Mouse (Mus musculus) stomach, embryonic 15.5 days (tissue): Measurements from ENCODE around the gene Pdzd2. TPM values are rescaled to one million over a fixed set of nuclear protein-coding genes. Genes with fewer than 3 reads are reported as not detected.

ENCODE experiments used
- ATAC-seq: fragments of 200-750 bp; cut with Nextera tagmentation; 2 replicates; pipeline ENCODE4 v1.8.0; 2017; ENCODE audit warnings: low read depth, moderate number of reproducible peaks, moderate TSS enrichment; ENCODE audit not compliant: insufficient read depth, low FRiP score
- H3K27ac ChIP-seq: fragments of 300-500 bp; sonication (generic); 2 replicates; pipeline ENCODE4 v1.5.1; 2015; ENCODE audit warnings: mild to moderate bottlenecking, inconsistent platforms
- H3K27me3 ChIP-seq: fragments of 300-500 bp; sonication (generic); replicated peaks from 2 replicates; pipeline ENCODE4 v1.6.1; 2015; ENCODE audit warnings: inconsistent platforms
- H3K36me3 ChIP-seq: fragments of 300-500 bp; sonication (generic); 2 replicates; pipeline ENCODE4 v1.6.1; 2015; ENCODE audit warnings: inconsistent platforms
- H3K4me1 ChIP-seq: fragments of 300-500 bp; sonication (generic); 2 replicates; pipeline ENCODE4 v1.6.1; 2015; ENCODE audit warnings: inconsistent platforms
- H3K4me2 ChIP-seq: fragments of 300-500 bp; sonication (generic); 2 replicates; pipeline ENCODE4 v1.6.1; 2015; ENCODE audit warnings: mild to moderate bottlenecking, inconsistent platforms
- H3K4me3 ChIP-seq: fragments of 300-500 bp; sonication (generic); replicated peaks from 2 replicates; pipeline ENCODE4 v1.5.1; 2015; ENCODE audit warnings: inconsistent platforms
- H3K9ac ChIP-seq: fragments of 300-500 bp; sonication (generic); 2 replicates; pipeline ENCODE4 v1.6.1; 2015; ENCODE audit warnings: inconsistent platforms
- H3K9me3 ChIP-seq: fragments of 300-500 bp; sonication (generic); 2 replicates; pipeline ENCODE4 v1.6.1; 2016; ENCODE audit warnings: inconsistent platforms
- WGBS: fragments of 180-500 bp; shearing (Covaris S2); methylation state at CpG from one replicate; pipeline ENCODE4 v1.1.7; 2015; 5-methylcytosine and 5-hydroxymethylcytosine counted together
- polyA plus RNA-seq: library from polyadenylated mRNA; unstranded; fragments of >200 nt; fragmentation: Nextera tagmentation; extraction: Ambion mirVana; gene quantifications from 2 replicates; pipeline ENCODE4 v1.2.1, GENCODE M21; 2015

Pdzd2 gene
- polyA plus RNA-seq, 1 experiment from 2014 or later, result 28.3 TPM

DNA sequence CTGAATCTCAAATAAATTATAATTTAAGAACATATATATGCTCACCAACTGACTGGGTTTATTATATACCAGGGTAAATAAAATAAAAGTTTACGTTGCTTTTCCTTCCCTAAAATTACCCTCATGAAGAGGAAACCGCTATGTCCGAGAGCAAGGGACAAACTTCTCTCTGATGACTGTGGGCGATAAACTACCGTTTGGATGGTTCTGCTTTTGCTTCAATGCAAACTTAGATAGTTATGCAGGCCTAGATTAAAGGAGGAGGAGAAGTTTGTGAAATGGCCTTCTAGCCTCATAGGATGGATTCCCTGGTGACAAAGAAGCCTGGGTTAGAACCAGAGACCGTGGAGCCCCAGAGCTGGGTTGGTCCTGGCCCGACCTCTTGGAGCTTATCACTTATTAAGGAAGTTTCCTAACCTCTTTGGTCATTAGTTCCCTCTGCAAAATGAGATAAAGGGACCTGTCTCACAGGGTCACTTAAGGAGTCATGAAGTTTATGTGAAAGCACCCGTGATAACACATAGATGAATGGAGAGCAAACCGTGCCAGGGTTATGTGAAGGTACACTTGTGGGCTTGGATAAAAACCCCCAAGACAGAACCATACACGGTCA lies 230.9 kb downstream of the Pdzd2 start:
- ATAC-seq, result no peak
- Histone ChIP-seq H3K36me3 (no peaks in the 10 kb centered on the region), H3K27ac (no peak overlapping the region), H3K9ac (no peak overlapping the region), H3K4me1 (no peaks in the 10 kb centered on the region), H3K27me3 (no peaks in the 10 kb centered on the region), H3K4me3 (no peak overlapping the region), H3K9me3 (no peaks in the 10 kb centered on the region), H3K4me2 (no peak overlapping the region)
- 82% methylated on average over 10 of the region's 10 CpGs for WGBS

DNA sequence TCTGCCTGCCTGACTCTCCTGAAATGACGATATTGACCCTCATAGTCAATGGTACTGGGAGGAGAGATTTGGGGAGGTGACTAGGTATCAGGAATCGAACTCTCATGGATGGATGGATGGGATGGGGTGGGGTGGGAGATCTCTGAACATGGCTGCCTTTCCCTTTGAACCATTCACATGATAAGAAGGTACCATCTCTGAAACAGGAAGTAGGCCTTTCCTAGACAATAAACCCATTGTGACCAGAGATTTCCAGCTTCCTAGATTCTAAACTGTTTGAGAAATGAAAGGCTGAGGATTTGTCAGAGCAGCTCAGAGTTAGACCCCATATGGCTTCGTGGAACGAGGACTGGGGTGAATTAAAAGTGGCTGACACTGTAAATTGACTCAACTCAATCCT lies 232.2 kb downstream of the Pdzd2 start:
- no peaks in the 10 kb centered on the region for H3K27me3 ChIP-seq

DNA sequence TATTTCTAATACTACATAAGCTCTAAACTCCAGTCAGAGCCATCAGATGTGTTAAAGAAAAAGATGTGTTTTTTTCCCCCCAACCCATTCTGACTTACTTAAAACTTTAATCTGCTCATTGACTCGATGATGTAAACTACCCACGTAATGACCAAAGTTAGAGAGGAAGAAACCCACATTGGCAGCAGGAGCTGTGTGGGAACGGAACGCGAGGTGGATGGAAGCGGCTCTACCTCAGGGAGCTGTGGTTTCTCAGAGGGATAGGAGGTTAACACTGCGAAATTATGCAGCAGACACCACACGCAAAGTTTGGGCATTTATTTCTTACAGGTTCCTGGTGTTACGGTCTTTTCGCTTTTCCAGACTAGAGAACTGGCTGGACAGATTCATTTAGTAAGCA lies 233.2 kb downstream of the Pdzd2 start:
- Histone ChIP-seq H3K4me3 (no peak overlapping the region), H3K9me3 (no peaks in the 10 kb centered on the region), H3K9ac (no peak overlapping the region), H3K27me3 (no peaks in the 10 kb centered on the region), H3K36me3 (no peaks in the 10 kb centered on the region), H3K27ac (no peak overlapping the region), H3K4me2 (no peak overlapping the region), H3K4me1 (no peaks in the 10 kb centered on the region)
- ATAC-seq, result no peak
- 77% methylated on average over 10 of the region's 10 CpGs for WGBS

More for the DNA sequence above, 232.2 kb downstream of the Pdzd2 start:
- no peaks in the 10 kb centered on the region for H3K36me3 ChIP-seq
- H3K4me1 ChIP-seq, result no peaks in the 10 kb centered on the region
- H3K4me3 ChIP-seq, result no peak overlapping the region
- no peak overlapping the region for H3K27ac ChIP-seq
- no peak overlapping the region for H3K9ac ChIP-seq
- H3K9me3 ChIP-seq, result no peaks in the 10 kb centered on the region
- no peak for ATAC-seq
- 84% methylated on average over 4 of the region's 4 CpGs for WGBS
- no peak overlapping the region for H3K4me2 ChIP-seq

DNA sequence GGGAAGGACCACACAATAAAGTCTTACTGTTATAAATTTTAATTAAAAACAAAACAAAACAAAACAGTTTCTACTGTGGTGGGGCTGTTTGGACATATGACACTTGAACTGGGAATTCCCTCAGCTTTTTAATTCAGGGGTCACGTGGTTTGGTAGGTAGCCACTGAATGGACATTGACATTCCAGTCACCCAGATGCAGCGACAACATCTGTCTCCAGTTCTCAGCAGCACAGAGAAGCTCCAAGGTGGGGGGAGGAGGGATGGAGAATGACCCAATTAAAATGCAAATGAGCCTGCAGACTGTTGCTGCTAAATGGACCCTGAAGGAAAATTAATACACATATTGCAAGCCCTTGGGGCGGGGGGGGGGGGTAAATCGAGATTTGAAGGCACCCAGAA lies 233.6 kb downstream of the Pdzd2 start:
- Histone ChIP-seq H3K4me3 (no peak overlapping the region), H3K27ac (no peak overlapping the region), H3K9ac (no peak overlapping the region), H3K9me3 (no peaks in the 10 kb centered on the region), H3K36me3 (no peaks in the 10 kb centered on the region), H3K27me3 (no peaks in the 10 kb centered on the region), H3K4me1 (no peaks in the 10 kb centered on the region), H3K4me2 (no peak overlapping the region)
- 67% methylated on average over 4 of the region's 4 CpGs for WGBS
- ATAC-seq, result no peak

DNA sequence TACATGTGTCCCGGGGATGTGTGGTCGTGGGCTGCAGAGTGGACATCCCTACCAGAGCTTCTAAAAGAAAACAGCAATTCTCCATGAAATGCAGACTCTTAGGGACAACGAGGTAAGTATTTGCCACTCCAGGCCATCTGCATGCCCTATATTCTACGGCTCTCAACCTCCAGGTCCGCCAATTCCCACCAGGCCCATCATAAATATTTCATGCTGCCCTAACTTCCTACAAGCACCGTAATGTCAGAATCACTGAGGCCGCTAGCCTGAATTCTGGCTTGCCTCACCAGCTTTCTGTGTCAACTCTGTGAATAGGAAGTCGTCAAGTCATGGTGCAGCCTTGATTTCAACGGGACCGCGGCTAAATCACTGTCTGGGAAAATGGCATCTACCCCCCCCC lies 234.2 kb downstream of the Pdzd2 start:
- Histone ChIP-seq H3K9me3 (no peaks in the 10 kb centered on the region), H3K4me1 (no peaks in the 10 kb centered on the region), H3K27me3 (no peaks in the 10 kb centered on the region), H3K4me3 (no peak overlapping the region), H3K27ac (no peak overlapping the region), H3K4me2 (no peak overlapping the region), H3K36me3 (no peaks in the 10 kb centered on the region), H3K9ac (no peak overlapping the region)
- ATAC-seq, result no peak
- WGBS, result 86% methylated on average over 11 of the region's 11 CpGs

- ATAC-seq, result no peak
- WGBS, result 81% methylated on average over 9 of the region's 9 CpGs
- Histone ChIP-seq H3K4me3 (no peak overlapping the region), H3K27ac (no peak overlapping the region), H3K36me3 (no peaks in the 10 kb centered on the region), H3K9me3 (no peaks in the 10 kb centered on the region), H3K9ac (no peak overlapping the region), H3K27me3 (no peaks in the 10 kb centered on the region), H3K4me2 (no peak overlapping the region), H3K4me1 (no peaks in the 10 kb centered on the region)
Observed at GRCm38 (mm10) chr15:12503907-12504306, 235.8 kb downstream of the Pdzd2 start.

GRCm38 (mm10) chr15:12501924-12502548 lies 237.7 kb downstream of the Pdzd2 start:
- H3K27ac ChIP-seq, result no peak overlapping the region
- WGBS, result 69% methylated on average over 13 of the region's 13 CpGs
- H3K36me3 ChIP-seq, result no peaks in the 10 kb centered on the region
- H3K9me3 ChIP-seq, result no peaks in the 10 kb centered on the region
- no peak for ATAC-seq
- H3K27me3 ChIP-seq, result no peaks in the 10 kb centered on the region
- no peak overlapping the region for H3K4me2 ChIP-seq
- H3K4me3 ChIP-seq, result no peak overlapping the region
- no peaks in the 10 kb centered on the region for H3K4me1 ChIP-seq
- H3K9ac ChIP-seq, result no peak overlapping the region

- no peak overlapping the region for H3K9ac ChIP-seq
- no peak for ATAC-seq
- H3K27ac ChIP-seq, result no peak overlapping the region
- no peak overlapping the region for H3K4me2 ChIP-seq
- no peak overlapping the region for H3K4me3 ChIP-seq
- H3K27me3 ChIP-seq, result no peaks in the 10 kb centered on the region
- H3K4me1 ChIP-seq, result no peaks in the 10 kb centered on the region
- WGBS, result 67% methylated on average over 4 of the region's 4 CpGs
- no peaks in the 10 kb centered on the region for H3K36me3 ChIP-seq
- H3K9me3 ChIP-seq, result no peaks in the 10 kb centered on the region
Observed at GRCm38 (mm10) chr15:12500674-12501073, 239.1 kb downstream of the Pdzd2 start.

GRCm38 (mm10) chr15:12494084-12494483 lies 245.6 kb downstream of the Pdzd2 start:
- Histone ChIP-seq H3K4me3 (no peak overlapping the region), H3K4me1 (peaks cover 16% of the 10 kb centered on the region), H3K4me2 (no peak overlapping the region), H3K27ac (no peak overlapping the region), H3K36me3 (no peaks in the 10 kb centered on the region), H3K9me3 (no peaks in the 10 kb centered on the region), H3K9ac (no peak overlapping the region), H3K27me3 (no peaks in the 10 kb centered on the region)
- no peak for ATAC-seq

- Histone ChIP-seq H3K4me1 (peaks cover 16% of the 10 kb centered on the region), H3K27ac (peak overlapping the region; percentile 52), H3K36me3 (no peaks in the 10 kb centered on the region), H3K9ac (no peak overlapping the region), H3K4me3 (no peak overlapping the region), H3K4me2 (no peak overlapping the region), H3K9me3 (no peaks in the 10 kb centered on the region), H3K27me3 (no peaks in the 10 kb centered on the region)
- 48% methylated on average over 7 of the region's 7 CpGs for WGBS
- no peak for ATAC-seq
Observed at GRCm38 (mm10) chr15:12493258-12493657, 246.5 kb downstream of the Pdzd2 start.

GRCm38 (mm10) chr15:12490969-12491368 lies 248.8 kb downstream of the Pdzd2 start:
- Histone ChIP-seq H3K9ac (no peak overlapping the region), H3K36me3 (no peaks in the 10 kb centered on the region), H3K4me2 (no peak overlapping the region), H3K9me3 (no peaks in the 10 kb centered on the region), H3K4me1 (peaks cover 16% of the 10 kb centered on the region), H3K4me3 (no peak overlapping the region), H3K27me3 (no peaks in the 10 kb centered on the region), H3K27ac (peak overlapping the region; percentile 69)
- ATAC-seq, result peak; percentile 40; the same call in 1 of the 2 replicates
- WGBS, result 30% methylated on average over 3 of the region's 3 CpGs

GRCm38 (mm10) chr15:12490527-12490926 lies 249.2 kb downstream of the Pdzd2 start:
- Histone ChIP-seq H3K27me3 (no peaks in the 10 kb centered on the region), H3K27ac (peak overlapping the region; percentile 69), H3K9ac (no peak overlapping the region), H3K36me3 (no peaks in the 10 kb centered on the region), H3K9me3 (no peaks in the 10 kb centered on the region), H3K4me3 (no peak overlapping the region), H3K4me2 (no peak overlapping the region), H3K4me1 (peaks cover 16% of the 10 kb centered on the region)
- WGBS, result 29% methylated on average over 7 of the region's 7 CpGs
- ATAC-seq, result peak; percentile 69; the same call in 1 of the 2 replicates
